Comparison of ENCODE assay signal across 21 mouse cellular contexts in genomic region chr12:37821052-37821810, GRCm38 (mm10). TPM values are rescaled to one million over a fixed set of nuclear protein-coding genes. Genes with fewer than 3 reads are reported as not detected.
DNase-seq lines count a peak whose midpoint lies in the region; ATAC-seq and TF ChIP-seq lines count a peak whose summit lies in the region.
"Had no signal": no experiment of that assay in that cellular context is flagged by ENCODE, and none has a peak within 500 bp of the region (broad histone marks: within the 10 kb centered on the region; RNA-seq: fewer than 3 reads in every experiment).

No protein-coding gene starts in this region.

- DNase-seq in heart, postnatal 10 days = peak; percentile 8
- DNase-seq in heart, adult 8-10 months (ENCODE audit: low spot score) = no peak
- DNase-seq in right cerebral cortex, postnatal 4 days = peak; percentile 9
- DNase-seq in right cerebral cortex, adult 18-20 months = no peak
- DNase-seq in left cerebral cortex, adult 2 months (ENCODE audit: extremely low spot score in 1 of 2, low spot score in 2 of 2) = no peak
- DNase-seq: adrenal gland, postnatal 10 days; gastrocnemius, postnatal 25 days; thymus, adult 2 months had no signal

- peak overlapping the region; percentile 26; the same call in 1 of the 2 replicates for H3K27ac ChIP-seq in lung, embryonic 15.5 days
- no peak overlapping the region for H3K27ac ChIP-seq in midbrain, embryonic 15.5 days
- no peak overlapping the region for H3K27ac ChIP-seq in left cerebral cortex, adult 2 months
- H3K27ac ChIP-seq: kidney, embryonic 15.5 days; limb, embryonic 12.5 days; liver, embryonic 15.5 days; neural tube, embryonic 13.5 days had no signal

- 45% methylated on average over 8 of the region's 8 CpGs for WGBS in lung, embryonic 15.5 days
- WGBS in midbrain, embryonic 15.5 days = 90% methylated on average over 8 of the region's 8 CpGs

- TF ChIP-seq CTCF in left cerebral cortex, adult 2 months (IDR thresholded peaks at IDR 0.05) = no peak

- intact Hi-C loops in heart, postnatal 10 days (cut with DNase I) = no loop called here
- intact Hi-C loops in left cerebral cortex, adult 2 months (cut with DNase I) = no loop called here

- ATAC-seq in lung, embryonic 15.5 days (ENCODE audit: borderline replicate concordance, extremely low read depth, low FRiP score, low TSS enrichment) = peak; percentile 97
- ATAC-seq in midbrain, embryonic 15.5 days (replicated peaks) = no peak
- ATAC-seq: CD4-positive, CD25-positive, alpha-beta regulatory T cell, adult 4 months; inflammation-experienced regulatory T-cells, adult 6 months had no signal

- no peaks in the 10 kb centered on the region for H3K27me3 ChIP-seq in lung, embryonic 15.5 days
- H3K27me3 ChIP-seq in midbrain, embryonic 15.5 days (replicated peaks) = no peaks in the 10 kb centered on the region
- H3K27me3 ChIP-seq: heart, embryonic 12.5 days; kidney, embryonic 15.5 days; limb, embryonic 12.5 days; liver, embryonic 15.5 days; neural tube, embryonic 13.5 days had no signal

- H3K4me3 ChIP-seq in lung, embryonic 15.5 days = no peak overlapping the region
- no peak overlapping the region for H3K4me3 ChIP-seq in midbrain, embryonic 15.5 days
- no peak overlapping the region for H3K4me3 ChIP-seq in left cerebral cortex, adult 2 months
- H3K4me3 ChIP-seq: heart, embryonic 12.5 days; kidney, embryonic 15.5 days; limb, embryonic 12.5 days; liver, embryonic 15.5 days; neural tube, embryonic 13.5 days had no signal

- peaks cover 9% of the 10 kb centered on the region for H3K4me1 ChIP-seq in lung, embryonic 15.5 days
- no peaks in the 10 kb centered on the region for H3K4me1 ChIP-seq in midbrain, embryonic 15.5 days
- H3K4me1 ChIP-seq: heart, embryonic 12.5 days; kidney, embryonic 15.5 days; liver, embryonic 15.5 days; neural tube, embryonic 13.5 days had no signal

- H3K36me3 ChIP-seq in lung, embryonic 15.5 days = no peaks in the 10 kb centered on the region
- H3K36me3 ChIP-seq in midbrain, embryonic 15.5 days (replicated peaks) = no peaks in the 10 kb centered on the region
- H3K36me3 ChIP-seq: heart, embryonic 12.5 days; kidney, embryonic 15.5 days; limb, embryonic 12.5 days; liver, embryonic 15.5 days; neural tube, embryonic 13.5 days had no signal

- 0 out of 2 replicates have a peak overlapping the region, but pooled peaks have one; percentile 20 for H3K4me2 ChIP-seq in lung, embryonic 15.5 days
- no peak overlapping the region for H3K4me2 ChIP-seq in midbrain, embryonic 15.5 days
- H3K4me2 ChIP-seq: heart, embryonic 12.5 days; kidney, embryonic 15.5 days; limb, embryonic 12.5 days; liver, embryonic 15.5 days; neural tube, embryonic 13.5 days had no signal

- no peaks in the 10 kb centered on the region for H3K9me3 ChIP-seq in lung, embryonic 15.5 days
- H3K9me3 ChIP-seq in midbrain, embryonic 15.5 days = no peaks in the 10 kb centered on the region
- H3K9me3 ChIP-seq: heart, embryonic 12.5 days; kidney, embryonic 15.5 days; limb, embryonic 12.5 days; liver, embryonic 15.5 days; neural tube, embryonic 13.5 days had no signal

- H3K9ac ChIP-seq in lung, embryonic 15.5 days = no peak overlapping the region
- H3K9ac ChIP-seq in midbrain, embryonic 15.5 days = no peak overlapping the region
- H3K9ac ChIP-seq: heart, embryonic 12.5 days; kidney, embryonic 15.5 days; limb, embryonic 12.5 days; liver, embryonic 15.5 days; neural tube, embryonic 13.5 days had no signal

RNA-seq across cellular contexts. Expression of gene Dgkb, which starts 3.7 kb away (rescaled TPM):
- 1 to 10 TPM; 1.3 TPM for total RNA-seq in heart, postnatal 10 days (2021)
- total RNA-seq in heart, adult 8-10 months (2022) = 1 to 10 TPM in 1 of 4 experiments, under 1 TPM in 3; 0.63 to 1.5 (median 0.92) TPM
- 3.7 and 5.4 TPM in 2 replicates for polyA plus RNA-seq in lung, embryonic 15.5 days (2015; fragmentation: Nextera tagmentation; extraction: Ambion mirVana)
- polyA plus RNA-seq in midbrain, embryonic 15.5 days (2015; fragmentation: Nextera tagmentation; extraction: Ambion mirVana) = 6.7 and 7.6 TPM in 2 replicates
- 100 to 1,000 TPM; 126 to 143 TPM for total RNA-seq in left cerebral cortex, adult 2 months (2021)
- total RNA-seq: hematopoietic stem cell, adult 5-6 weeks; megakaryocyte-erythroid progenitor cell, adult 5-6 weeks; MEL; monocyte, adult 5-6 weeks had no signal

Comparison
In these comparisons a context has a peak if more than half of its experiments do, and no peak if none do; other contexts are left out.
1. DNase-seq: peak in heart, postnatal 10 days (2 of 2) and right cerebral cortex, postnatal 4 days (single experiment); none in heart, adult 8-10 months (single experiment), right cerebral cortex, adult 18-20 months (single experiment) and left cerebral cortex, adult 2 months (0 of 2).
2. RNA of gene Dgkb, which starts 3.7 kb away (total RNA-seq): 126 to 143 TPM in left cerebral cortex, adult 2 months; 1.3 TPM in heart, postnatal 10 days and 0.63 to 1.5 TPM in heart, adult 8-10 months; every median in the first group is over 10 times any median in the second.